Mouse (Mus musculus) forebrain, embryonic 11.5 days (tissue): Measurements from ENCODE around the gene Exoc3l4. TPM values are rescaled to one million over a fixed set of nuclear protein-coding genes. Genes with fewer than 3 reads are reported as not detected.

Source experiments
- ATAC-seq: fragments of 200-750 bp; cut with Nextera tagmentation; replicated peaks from 2 replicates; pipeline ENCODE4 v1.8.0; 2017; ENCODE audit warnings: moderate TSS enrichment; ENCODE audit not compliant: low FRiP score
- DNase-seq: peaks from one replicate; pipeline ENCODE4 v3.0.0-alpha.2; 2017; ENCODE audit warnings: low spot score
- H3K27ac ChIP-seq: fragments of 300-500 bp; sonication (generic); 2 replicates; pipeline ENCODE4 v1.5.1; 2014; ENCODE audit warnings: low read depth, low read length
- H3K27me3 ChIP-seq: fragments of 300-500 bp; sonication (generic); 2 replicates; pipeline ENCODE4 v1.6.1; 2014; ENCODE audit warnings: mild to moderate bottlenecking, low read length, mixed read lengths; ENCODE audit not compliant: control insufficient read depth, insufficient read depth
- H3K36me3 ChIP-seq: fragments of 300-500 bp; sonication (generic); 2 replicates; pipeline ENCODE4 v1.6.1; 2014; ENCODE audit warnings: mild to moderate bottlenecking, low read length, moderate library complexity, mixed read lengths; ENCODE audit not compliant: control insufficient read depth, insufficient read depth
- H3K4me1 ChIP-seq: fragments of 300-500 bp; sonication (generic); replicated peaks from 2 replicates; pipeline ENCODE4 v1.6.1; 2014; ENCODE audit warnings: low read length, mixed read lengths; ENCODE audit not compliant: control insufficient read depth, insufficient read depth
- H3K4me2 ChIP-seq: fragments of 300-500 bp; sonication (generic); 2 replicates; pipeline ENCODE4 v1.6.1; 2014; ENCODE audit warnings: low read depth, mild to moderate bottlenecking, low read length, moderate library complexity, mixed read lengths; ENCODE audit not compliant: severe bottlenecking
- H3K4me3 ChIP-seq: fragments of 300-500 bp; sonication (generic); 2 replicates; pipeline ENCODE4 v1.5.1; 2014; ENCODE audit warnings: low read depth, low read length
- H3K9ac ChIP-seq: fragments of 300-500 bp; sonication (generic); 2 replicates; pipeline ENCODE4 v1.6.1; 2014; ENCODE audit warnings: low read length
- H3K9me3 ChIP-seq: fragments of 300-500 bp; sonication (generic); 2 replicates; pipeline ENCODE4 v1.6.1; 2016; ENCODE audit warnings: low read length, mixed read lengths; ENCODE audit not compliant: control insufficient read depth
- WGBS: fragments of 180-500 bp; shearing (Covaris S2); extraction: QIAGEN DNeasy Blood & Tissue Kit; methylation state at CpG from one replicate; pipeline ENCODE4 v1.1.7; 2014; 5-methylcytosine and 5-hydroxymethylcytosine counted together
- polyA plus RNA-seq: library from polyadenylated mRNA; unstranded; fragments of >200 nt; fragmentation: Nextera tagmentation; extraction: Ambion mirVana; gene quantifications from 2 replicates; pipeline ENCODE4 v1.2.1, GENCODE M21; 2014

Gene Exoc3l4
- polyA plus RNA-seq, 1 experiment from 2014 or later = 3.3 TPM

DNA sequence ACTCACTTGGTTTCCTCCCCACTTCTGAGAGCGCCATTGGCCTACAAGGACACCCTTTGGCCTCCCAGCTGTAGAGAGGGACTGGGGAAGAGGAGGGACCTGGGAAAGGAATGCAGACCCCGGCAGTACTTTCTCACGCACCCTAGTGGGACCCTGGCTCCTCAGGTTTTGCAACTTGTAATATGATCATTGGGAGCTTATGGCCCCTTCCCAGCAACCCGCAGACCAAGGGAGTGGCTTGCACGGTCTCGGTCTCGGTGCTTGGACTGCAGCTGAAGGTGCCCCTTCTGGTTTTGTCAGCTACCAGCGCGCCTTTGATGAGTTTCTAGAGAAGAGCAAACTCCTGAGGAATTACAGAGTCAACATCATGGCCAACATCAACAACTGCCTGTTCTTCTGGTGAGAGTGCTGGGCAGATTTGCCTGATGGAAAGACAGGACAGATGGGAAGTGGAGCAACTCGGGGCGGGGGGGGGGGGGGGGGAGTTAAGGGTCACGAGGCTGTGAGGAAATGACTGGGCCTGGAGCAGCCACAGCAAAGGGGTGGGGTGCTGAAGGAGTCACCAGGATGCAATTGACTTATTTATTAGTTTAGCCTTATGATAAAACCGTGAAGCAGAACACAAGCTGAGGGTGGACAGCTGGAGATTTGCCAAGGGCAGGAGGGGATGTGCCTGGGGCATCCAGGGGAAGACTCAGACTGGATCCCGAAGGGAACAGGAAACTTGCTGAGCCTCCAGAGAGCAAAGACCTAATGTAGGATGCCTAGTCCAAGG lies 32.3 kb downstream of the Exoc3l4 start:
- WGBS = 21% methylated on average over 13 of the region's 14 CpGs
- H3K4me3 ChIP-seq = no peak overlapping the region
- H3K4me2 ChIP-seq = no peak overlapping the region
- peaks cover 7% of the 10 kb centered on the region for H3K4me1 ChIP-seq
- ATAC-seq = no peak
- H3K36me3 ChIP-seq = no peaks in the 10 kb centered on the region
- H3K9me3 ChIP-seq = no peaks in the 10 kb centered on the region
- H3K9ac ChIP-seq = no peak overlapping the region
- DNase-seq = no peak
- no peak overlapping the region for H3K27ac ChIP-seq
- H3K27me3 ChIP-seq = peaks cover 71% of the 10 kb centered on the region

DNA sequence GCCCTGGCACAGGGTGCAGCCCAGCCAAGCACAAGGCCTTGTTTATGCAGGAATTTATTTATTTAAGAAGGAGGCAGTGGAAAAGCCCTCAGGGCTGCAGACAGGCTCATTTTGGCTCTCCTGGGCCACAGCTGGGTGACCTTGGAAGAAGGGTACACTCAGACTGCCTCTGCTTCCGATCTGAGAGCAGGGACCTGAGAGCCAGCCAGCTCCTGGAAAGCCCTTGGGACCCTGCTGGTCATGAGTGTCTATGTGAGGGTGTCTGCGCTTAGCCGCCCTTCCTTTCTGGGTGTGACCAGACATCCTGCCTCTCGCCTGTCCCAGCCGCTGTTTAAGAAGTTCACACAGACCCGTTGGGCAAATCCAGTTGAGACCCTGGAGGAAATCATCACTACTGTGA lies 33.5 kb downstream of the Exoc3l4 start:
- no peaks in the 10 kb centered on the region for H3K36me3 ChIP-seq
- DNase-seq (no peak), ATAC-seq (no peak)
- H3K4me3 ChIP-seq = no peak overlapping the region
- peaks cover 58% of the 10 kb centered on the region for H3K27me3 ChIP-seq
- peaks cover 7% of the 10 kb centered on the region for H3K4me1 ChIP-seq
- no peak overlapping the region for H3K4me2 ChIP-seq
- no peak overlapping the region for H3K9ac ChIP-seq
- H3K9me3 ChIP-seq = no peaks in the 10 kb centered on the region
- no peak overlapping the region for H3K27ac ChIP-seq
- 35% methylated on average over 6 of the region's 6 CpGs for WGBS

DNA sequence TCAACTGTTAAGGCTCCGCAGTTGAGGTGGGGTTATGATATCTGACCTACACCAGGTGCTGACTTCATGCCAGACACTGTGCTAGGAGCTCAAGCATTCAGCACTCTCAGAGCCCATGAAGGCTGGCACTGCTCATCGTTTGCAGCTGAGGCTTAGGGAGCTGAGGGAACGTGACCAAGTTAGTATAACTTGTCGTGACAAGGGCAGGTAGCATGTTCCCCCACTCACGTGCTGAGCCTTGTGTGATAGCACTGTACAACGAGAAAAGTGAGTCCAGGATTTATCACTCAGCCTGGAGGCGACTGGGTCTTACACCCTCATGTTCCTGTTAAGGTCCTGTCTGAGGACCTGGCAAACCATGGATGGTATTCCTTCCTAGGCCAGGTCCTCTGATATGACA lies 34.7 kb downstream of the Exoc3l4 start:
- 0 out of 2 replicates have a peak, but pooled peaks cover 2% of the 10 kb centered on the region for H3K4me1 ChIP-seq
- ATAC-seq = no peak
- WGBS = 83% methylated on average over 7 of the region's 7 CpGs

DNA sequence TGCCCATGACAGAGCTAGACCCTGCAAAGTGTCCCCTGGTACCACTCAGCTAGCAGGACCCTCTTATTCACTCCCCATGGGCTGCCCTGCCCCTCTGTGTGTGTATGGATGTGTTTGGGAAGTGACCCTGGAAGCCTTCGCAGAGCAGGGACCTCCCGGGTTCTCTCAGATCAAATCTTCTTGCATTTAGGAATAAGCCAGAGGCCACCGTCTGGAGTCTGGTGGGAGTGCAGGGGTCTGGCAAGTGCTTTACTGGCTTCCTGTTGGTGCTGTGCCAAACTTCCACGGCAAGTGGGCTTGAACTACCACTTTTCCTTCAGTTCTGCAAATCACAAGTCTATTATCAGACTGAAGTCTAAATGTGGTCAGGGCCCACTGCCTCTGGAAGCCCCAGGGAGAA lies 37.2 kb downstream of the Exoc3l4 start:
- Histone ChIP-seq H3K27ac (no peak overlapping the region), H3K4me3 (no peak overlapping the region), H3K27me3 (peaks cover 24% of the 10 kb centered on the region), H3K9ac (no peak overlapping the region), H3K9me3 (no peaks in the 10 kb centered on the region), H3K4me2 (no peak overlapping the region), H3K4me1 (no peaks in the 10 kb centered on the region), H3K36me3 (no peaks in the 10 kb centered on the region)
- ATAC-seq (no peak), DNase-seq (no peak)
- WGBS = 48% methylated on average over 4 of the region's 4 CpGs

More for the DNA sequence above, 34.7 kb downstream of the Exoc3l4 start:
- Histone ChIP-seq H3K4me2 (no peak overlapping the region), H3K9me3 (no peaks in the 10 kb centered on the region), H3K4me3 (no peak overlapping the region), H3K27me3 (peaks cover 46% of the 10 kb centered on the region), H3K27ac (no peak overlapping the region), H3K9ac (no peak overlapping the region), H3K36me3 (no peaks in the 10 kb centered on the region)
- DNase-seq = no peak

DNA sequence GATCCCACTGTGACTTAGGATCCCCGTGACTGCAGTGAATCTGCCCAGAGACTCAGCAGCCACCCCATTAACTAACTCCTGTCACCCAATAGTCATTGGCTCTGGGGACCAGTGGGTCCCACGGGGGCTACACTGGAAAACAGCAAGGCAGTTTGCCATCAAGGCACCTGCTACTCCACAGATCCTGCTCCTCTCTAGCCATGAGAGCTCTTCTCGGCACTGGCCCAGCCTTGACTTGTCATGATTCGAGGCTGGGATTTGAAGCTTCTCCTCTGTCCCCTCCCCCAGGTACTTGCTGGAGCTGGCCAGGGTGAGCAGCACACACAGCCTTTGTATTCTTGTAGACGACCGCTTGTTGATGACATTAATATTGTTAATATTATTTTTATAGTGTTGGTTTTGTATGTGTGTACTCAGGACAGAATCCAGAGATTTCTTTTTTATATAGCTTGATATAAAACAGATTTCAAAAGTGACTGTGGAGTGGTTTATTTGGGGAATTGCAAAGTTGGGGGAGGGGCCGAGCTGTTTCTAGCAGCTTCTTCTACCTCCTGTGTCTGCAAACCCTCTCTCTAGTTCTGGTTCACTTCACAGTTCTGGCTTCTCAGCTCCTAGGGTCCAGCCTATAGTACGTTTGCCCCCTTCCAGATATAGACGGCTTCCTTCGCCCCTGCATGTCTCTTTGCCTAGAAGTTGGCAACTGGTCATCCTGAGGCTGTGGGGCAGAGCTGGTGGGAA lies 37.9 kb downstream of the Exoc3l4 start:
- H3K36me3 ChIP-seq = no peaks in the 10 kb centered on the region
- no peak overlapping the region for H3K9ac ChIP-seq
- no peak overlapping the region for H3K27ac ChIP-seq
- 68% methylated on average over 10 of the region's 10 CpGs for WGBS
- no peak for ATAC-seq
- no peak overlapping the region for H3K4me2 ChIP-seq
- no peaks in the 10 kb centered on the region for H3K4me1 ChIP-seq
- DNase-seq = no peak
- H3K9me3 ChIP-seq = no peaks in the 10 kb centered on the region
- no peak overlapping the region for H3K4me3 ChIP-seq
- peaks cover 17% of the 10 kb centered on the region for H3K27me3 ChIP-seq

DNA sequence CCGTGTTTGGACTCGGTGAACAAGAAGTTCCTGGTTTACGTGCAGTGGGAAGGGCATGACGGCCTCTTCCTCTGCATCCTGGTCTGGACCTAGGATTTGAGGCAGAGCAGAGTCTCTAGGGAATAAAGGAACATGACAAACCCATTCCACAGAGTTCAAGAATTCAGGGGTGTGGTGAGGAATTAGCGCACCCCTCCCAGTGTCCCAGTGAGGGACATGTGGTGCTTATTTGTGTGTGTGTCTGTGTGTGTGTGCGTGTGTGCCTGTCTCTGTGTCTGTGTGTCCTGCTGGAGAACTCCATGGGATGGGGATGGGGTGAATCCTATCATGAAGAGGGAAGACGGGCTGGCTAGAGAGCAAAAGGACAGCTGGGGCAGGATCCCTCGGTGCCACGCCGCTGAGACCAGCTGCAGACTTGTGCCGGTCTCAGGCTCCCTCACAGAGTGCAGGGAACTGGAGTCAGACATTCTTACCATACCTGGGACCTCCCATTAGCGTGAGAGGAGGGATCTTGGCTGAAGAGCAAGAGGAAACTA lies 38.6 kb downstream of the Exoc3l4 start:
- no peak for ATAC-seq
- H3K27me3 ChIP-seq = peaks cover 11% of the 10 kb centered on the region

DNA sequence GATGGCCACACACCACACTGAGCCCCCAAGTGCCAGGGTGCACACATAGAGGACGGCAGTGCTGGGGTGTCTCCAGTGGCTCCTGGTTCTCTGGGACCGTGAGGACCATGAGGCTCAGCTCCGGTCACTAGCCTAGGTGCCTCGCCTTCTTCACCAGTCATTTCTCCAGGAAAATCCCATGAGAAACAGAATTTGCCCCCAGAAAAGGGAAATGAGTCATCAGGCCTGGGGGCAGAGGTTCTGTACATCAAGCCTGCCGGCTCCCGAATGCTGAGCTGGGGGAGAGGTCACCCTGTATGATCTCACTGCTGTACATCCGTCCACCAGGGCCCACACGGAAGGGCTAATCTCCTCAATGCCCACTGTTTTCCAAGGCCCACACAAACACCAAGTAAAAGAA lies 39.0 kb downstream of the Exoc3l4 start:
- Histone ChIP-seq H3K9ac (no peak overlapping the region), H3K27me3 (peaks cover 8% of the 10 kb centered on the region), H3K9me3 (no peaks in the 10 kb centered on the region), H3K4me1 (no peaks in the 10 kb centered on the region), H3K36me3 (no peaks in the 10 kb centered on the region), H3K27ac (no peak overlapping the region), H3K4me3 (no peak overlapping the region), H3K4me2 (no peak overlapping the region)
- ATAC-seq = no peak
- WGBS = 55% methylated on average over 8 of the region's 8 CpGs
- no peak for DNase-seq

More for the DNA sequence above, 38.6 kb downstream of the Exoc3l4 start:
- no peak for DNase-seq
- Histone ChIP-seq H3K9me3 (no peaks in the 10 kb centered on the region), H3K4me2 (no peak overlapping the region), H3K9ac (no peak overlapping the region), H3K27ac (no peak overlapping the region), H3K36me3 (no peaks in the 10 kb centered on the region), H3K4me1 (no peaks in the 10 kb centered on the region), H3K4me3 (no peak overlapping the region)
- WGBS = 75% methylated on average over 12 of the region's 12 CpGs

DNA sequence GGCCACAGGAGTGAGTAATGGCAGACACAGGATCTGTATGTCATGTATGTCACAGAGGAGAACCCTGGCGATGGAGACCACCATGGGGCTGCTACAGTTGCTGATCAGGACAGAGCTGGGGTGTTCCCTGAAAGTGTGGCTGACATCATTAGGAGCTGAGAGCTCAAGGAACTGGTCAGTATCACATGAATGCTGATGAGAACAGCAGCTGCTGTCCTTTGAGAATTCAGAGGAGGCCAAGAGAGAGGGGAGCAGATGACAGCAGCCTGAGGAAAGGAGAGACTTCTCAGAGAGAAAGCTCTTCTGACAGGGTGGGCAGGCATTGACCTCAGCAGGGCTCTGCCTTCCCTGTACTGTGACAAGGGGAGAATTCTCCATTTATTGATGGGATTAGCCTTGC lies 40.9 kb downstream of the Exoc3l4 start:
- Histone ChIP-seq H3K4me1 (no peaks in the 10 kb centered on the region), H3K9me3 (no peaks in the 10 kb centered on the region), H3K27me3 (peaks cover 2% of the 10 kb centered on the region; the same call in 1 of the 2 replicates), H3K27ac (no peak overlapping the region), H3K36me3 (no peaks in the 10 kb centered on the region), H3K4me2 (no peak overlapping the region), H3K4me3 (no peak overlapping the region), H3K9ac (no peak overlapping the region)
- ATAC-seq = no peak
- WGBS = 91% methylated on average over 1 of the region's 1 CpGs
- DNase-seq = no peak
